Mouse (Mus musculus): ENCODE measurements at regions not wholly inside any gene's neighbourhood (a gene's known extent, or its start where the extent isn't known, plus 50 kb on each side); places are given as distances from the start of the nearest gene placed in this dataset.

DNA sequence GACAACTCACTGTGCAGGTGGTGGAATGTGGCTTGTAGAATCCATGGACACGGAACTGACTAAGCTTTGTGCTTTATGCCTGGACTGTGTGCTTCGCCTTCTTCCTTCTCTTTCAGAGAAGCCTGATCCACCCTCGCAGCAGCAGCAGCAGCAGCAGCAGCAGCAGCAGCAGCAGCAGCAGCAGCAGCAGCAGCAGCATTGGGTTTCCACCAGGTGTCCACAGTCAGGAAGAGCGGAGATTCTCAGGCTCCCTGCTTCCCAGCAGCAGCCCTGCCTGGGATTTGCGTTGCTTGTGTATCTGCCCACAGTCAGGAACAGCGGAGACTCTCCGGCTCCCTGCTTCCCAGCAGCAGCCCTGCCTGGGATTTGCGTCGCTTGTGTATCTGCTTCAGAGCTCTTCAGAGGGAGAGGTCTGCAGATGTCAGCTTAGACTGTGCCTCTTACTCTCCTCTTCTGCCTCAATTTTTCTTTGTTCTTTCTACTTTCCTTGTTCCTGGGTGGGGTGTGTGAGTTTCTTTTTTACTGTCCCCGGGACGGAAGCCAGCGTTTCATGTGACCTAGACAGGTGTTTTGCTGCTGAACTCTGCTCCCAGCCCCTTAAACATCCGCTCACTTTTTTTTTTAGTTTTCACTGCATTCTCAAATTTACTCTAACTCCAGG lies 168.1 kb upstream of the Olig3 start:
- no peak for DNase-seq (ENCODE audit: low spot score)

DNA sequence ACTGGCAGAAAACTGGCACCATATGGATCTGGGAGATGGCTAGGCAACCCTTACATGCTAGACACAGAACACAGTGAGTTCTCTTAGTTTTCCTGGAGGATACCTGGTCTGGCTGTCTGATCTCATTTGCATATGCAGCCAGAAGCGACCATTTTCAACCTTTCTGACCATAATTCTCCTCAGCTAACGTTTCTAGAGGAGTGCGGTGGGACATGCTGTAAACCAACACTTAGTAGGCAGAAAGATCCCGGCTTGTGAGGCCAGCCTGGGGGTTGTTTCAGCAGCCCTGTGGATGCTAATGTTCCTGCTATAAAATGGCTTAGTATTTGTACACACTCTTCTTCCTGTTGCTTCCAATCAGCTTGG lies 168.6 kb upstream of the Olig3 start:
- no peak for DNase-seq (ENCODE audit: low spot score)

GRCm38 (mm10) chr10:19187084-19187615 lies 169.2 kb upstream of the Olig3 start:
- DNase-seq (ENCODE audit: low spot score) = no peak

DNA sequence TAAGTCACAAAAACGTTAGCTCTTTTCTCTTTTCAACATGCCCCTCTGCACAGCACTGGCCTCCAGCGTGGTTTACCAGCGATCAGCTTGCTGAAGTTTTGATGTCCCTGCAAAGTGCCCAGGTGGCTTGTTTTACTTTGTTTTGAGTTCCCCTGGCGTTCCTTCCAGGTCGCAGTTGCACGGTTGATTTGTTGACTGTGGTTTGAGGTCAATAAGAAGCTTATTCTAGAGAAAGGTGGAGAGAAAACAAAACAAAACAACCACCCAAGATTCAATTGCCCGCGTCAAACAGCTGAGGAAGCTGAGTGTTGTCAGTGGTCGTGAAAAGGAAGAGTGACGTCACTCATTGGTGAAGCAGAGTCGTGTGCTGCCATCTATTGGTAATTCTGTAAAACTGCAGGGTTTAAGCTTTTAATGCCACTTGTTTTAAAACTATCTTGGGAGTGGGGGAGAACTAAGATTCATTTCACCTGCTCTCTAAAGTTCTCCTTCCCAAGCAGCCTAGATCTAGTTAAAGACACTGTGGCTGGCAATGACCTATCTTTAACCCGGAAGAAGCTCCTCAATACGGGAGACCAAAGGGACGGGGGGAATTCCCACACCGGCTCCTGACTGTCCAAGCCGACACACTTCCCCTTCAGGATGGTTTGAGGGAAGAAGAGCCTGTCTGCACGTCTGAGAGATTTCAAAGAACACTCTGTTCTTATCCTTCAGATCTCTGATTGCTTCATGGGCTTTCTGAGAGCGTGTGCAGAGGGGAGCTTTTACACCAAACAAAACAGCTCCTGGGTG lies 170.3 kb upstream of the Olig3 start:
- peak; percentile 7 for DNase-seq (ENCODE audit: low spot score)

DNA sequence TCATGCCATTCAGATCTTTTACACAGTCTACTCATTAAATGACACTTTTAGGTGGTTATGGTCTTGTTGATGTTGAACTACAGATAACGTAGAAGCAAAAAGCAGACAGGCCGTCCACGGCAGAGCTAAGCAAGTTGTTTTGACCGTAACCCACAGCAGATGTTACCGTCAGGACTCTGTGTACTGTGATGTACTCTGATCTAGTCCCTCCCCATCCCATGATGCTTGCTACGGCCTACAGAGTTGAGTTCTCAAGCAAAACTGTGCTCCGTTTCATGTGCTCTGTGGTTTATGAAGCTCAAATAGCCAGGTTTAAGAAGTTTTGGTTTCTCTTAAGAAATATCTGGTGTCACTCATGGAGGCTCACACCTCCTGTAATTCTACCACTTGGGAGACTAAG lies 169.4 kb upstream of the Tnfaip3 start:
- no peak for DNase-seq (ENCODE audit: low spot score)

- DNase-seq (ENCODE audit: low spot score) = no peak
These were observed 162.4 kb upstream of the Tnfaip3 start for GRCm38 (mm10) chr10:19177895-19178294.

DNA sequence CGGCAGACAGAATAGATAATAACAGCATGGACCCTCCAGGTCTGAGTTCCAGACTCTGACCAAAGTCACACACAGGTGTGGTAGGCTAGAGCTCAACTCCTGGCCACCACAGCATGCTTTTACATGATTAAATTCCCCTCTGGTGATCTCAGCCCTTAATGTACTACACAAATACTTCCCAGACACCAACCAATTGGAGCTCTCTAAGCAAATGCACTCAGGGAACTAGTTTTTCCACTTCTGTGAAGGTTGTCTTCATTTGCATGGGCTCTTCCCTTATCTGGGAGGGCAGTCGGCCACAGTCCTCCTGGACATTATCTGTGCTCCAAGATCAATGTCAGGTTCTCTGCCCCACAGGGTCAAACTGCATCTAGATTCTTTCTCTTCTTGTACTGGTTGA lies 162.0 kb upstream of the Tnfaip3 start:
- DNase-seq (ENCODE audit: low spot score) = no peak

DNA sequence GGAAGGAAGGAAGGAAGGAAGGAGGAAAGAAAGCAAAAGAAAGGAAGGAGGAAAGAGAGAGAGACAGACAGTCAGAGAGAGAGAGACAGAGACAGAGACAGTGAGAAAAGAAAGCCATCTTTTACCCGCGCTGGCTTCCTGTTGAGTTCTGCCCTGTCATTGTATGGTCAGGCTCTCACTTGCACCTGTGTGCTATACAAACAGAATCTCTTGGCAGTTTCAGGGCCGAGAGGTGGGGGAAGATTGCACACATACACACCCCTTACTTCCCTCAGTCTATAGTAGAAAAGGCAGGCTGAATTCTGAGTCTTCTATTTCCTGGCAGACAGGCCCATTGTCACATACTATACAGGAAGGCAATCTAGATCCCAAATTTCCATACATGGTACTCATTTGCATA lies 160.8 kb upstream of the Tnfaip3 start:
- no peak for DNase-seq (ENCODE audit: low spot score)

DNA sequence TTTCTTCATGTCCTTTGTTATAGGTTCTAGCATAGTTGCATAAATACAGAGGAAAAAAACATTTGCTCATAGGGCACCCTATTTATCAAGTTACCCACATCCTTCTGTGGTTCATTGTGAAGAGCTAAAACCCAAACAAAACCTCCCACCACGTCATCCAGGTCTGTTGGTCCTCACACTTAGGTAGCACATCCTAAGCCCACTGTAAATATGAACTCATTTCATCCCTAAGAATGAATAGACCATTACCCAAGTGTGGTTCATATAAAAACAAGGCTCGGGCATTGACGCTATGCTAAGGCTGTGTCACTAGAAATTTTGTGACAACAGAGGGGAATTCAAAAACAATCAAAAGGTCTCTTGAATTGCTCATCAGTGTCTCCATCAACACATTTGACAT lies 156.4 kb upstream of the Tnfaip3 start:
- no peak for DNase-seq (ENCODE audit: low spot score)

- DNase-seq (ENCODE audit: low spot score) = no peak
These were observed 155.1 kb upstream of the Tnfaip3 start for GRCm38 (mm10) chr10:19170596-19170995.

DNA sequence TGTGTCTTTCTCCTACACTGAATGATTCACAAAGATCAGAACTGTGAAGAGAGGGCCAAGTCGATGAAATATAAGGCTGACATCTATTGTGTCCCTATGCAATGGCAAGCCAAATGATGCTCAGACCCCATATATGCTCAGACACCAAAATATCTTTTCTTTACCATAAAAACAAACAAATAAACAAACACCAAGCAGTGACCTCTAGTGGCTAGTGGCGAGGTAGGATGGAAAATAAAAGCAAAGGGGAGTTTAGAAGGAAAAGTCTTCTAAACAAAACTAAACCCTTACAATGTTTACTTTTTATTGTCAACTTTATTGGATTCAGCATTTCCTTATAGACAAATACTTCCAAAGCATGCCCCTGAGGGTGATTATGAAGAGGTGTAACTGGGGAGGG lies 153.8 kb upstream of the Tnfaip3 start:
- no peak for DNase-seq (ENCODE audit: low spot score)

- DNase-seq (ENCODE audit: low spot score) = no peak
These were observed 152.9 kb upstream of the Tnfaip3 start for GRCm38 (mm10) chr10:19168362-19168761.

GRCm38 (mm10) chr10:19167641-19168271 lies 152.3 kb upstream of the Tnfaip3 start:
- DNase-seq (ENCODE audit: low spot score) = no peak

DNA sequence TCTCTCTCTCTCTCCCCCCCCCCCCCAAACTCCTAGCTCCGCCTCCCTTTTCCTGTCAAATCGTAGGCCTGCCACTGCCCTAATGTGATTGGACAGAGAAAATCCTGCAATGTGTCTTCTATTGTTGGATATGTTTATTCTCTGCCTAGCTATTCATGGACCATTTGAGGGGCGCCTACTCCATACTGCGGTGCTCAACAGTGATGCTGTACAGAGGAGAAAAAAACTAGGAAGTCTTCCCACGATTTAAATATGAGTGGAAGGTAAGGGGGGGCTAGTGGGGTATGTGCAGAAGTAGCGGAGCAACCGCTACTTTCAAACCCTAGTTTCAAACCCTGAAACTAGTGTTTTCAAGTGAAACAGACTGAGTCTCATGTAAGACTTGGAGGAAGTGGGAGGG lies 151.6 kb upstream of the Tnfaip3 start:
- DNase-seq (ENCODE audit: low spot score) = no peak

DNA sequence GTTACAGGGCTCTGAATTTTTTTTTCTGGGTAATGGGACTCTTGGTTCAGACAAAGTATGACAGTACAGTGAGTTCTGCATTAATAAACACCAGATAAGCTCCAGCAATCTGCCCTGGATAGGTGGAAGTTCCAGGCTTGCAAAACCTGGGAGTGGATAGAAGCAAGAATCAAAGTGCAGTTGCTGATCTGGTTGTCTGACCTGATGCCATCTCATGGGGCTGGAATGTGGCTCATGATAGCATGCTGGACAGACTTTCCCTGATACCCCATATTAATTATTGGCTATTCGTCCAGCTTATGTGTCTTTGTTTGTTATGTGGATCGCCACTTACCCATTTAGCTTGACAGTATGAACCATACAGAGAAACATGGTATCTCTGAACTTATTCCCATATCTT lies 146.6 kb upstream of the Tnfaip3 start:
- no peak for DNase-seq (ENCODE audit: low spot score)

DNA sequence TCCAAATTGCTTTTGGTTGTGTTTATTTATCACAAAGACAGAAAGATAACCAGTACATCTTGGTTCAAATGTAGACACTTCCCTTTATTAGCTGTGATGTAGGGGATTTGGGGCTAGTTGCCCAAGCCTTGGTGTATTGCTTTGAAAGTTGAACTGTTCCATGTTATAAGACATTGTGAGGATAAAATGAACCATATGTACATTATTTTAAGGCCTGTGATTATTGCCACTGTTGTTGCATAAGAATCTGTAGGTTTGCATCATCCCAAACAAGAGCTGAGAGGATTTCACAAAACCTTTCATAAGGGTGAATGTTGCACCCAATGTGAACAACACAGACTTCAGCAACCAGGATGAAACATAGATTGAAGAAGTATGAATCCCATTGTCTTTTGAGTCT lies 145.7 kb upstream of the Tnfaip3 start:
- DNase-seq (ENCODE audit: low spot score) = no peak

GRCm38 (mm10) chr10:19154041-19154440 lies 138.6 kb upstream of the Tnfaip3 start:
- no peak for DNase-seq (ENCODE audit: low spot score)

DNA sequence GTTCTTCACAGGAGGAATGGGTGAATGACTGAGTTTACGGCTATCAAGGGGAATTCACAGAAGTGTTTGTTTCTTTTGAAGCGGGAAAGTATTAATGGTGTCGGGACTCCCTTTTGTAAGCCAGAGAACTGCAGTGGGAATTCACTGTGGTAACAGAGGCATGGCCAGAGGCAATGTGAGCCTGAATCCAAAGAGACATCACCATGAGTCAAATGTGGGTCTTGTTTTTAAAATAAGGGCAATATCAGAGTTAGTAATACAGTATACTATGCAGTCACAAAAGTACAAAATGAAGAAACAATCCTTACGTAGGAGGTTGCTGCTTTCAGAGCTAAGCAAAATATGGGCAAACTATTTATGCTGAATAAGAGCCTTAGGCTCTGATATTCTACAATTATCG lies 137.3 kb upstream of the Tnfaip3 start:
- DNase-seq (ENCODE audit: low spot score) = no peak

- DNase-seq (ENCODE audit: low spot score) = no peak
These were observed 135.3 kb upstream of the Tnfaip3 start for GRCm38 (mm10) chr10:19150766-19151165.

DNA sequence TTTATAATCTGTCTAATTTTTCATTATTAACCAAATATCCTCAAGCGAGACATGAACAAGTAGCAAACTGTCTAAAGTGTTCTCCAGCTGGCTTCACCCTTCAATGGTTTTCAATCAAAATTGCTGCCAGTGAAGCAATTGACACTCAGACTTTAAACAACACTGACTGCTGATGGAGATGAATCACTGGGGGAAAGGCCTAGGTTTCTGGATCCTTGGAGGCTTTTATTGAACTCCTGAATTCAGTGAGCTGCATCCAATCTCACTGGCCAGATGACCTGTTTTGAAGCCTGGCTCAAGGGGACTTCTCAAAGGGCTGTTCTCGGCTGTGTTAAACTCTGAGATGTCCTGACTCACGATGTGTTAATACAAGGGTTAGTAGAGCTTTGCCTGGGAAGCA lies 134.5 kb upstream of the Tnfaip3 start:
- no peak for DNase-seq (ENCODE audit: low spot score)

GRCm38 (mm10) chr10:19149196-19149869 lies 133.9 kb upstream of the Tnfaip3 start:
- no peak for DNase-seq (ENCODE audit: low spot score)

- no peak for DNase-seq (ENCODE audit: low spot score)
These were observed 126.0 kb upstream of the Tnfaip3 start for GRCm38 (mm10) chr10:19141481-19141880.

DNA sequence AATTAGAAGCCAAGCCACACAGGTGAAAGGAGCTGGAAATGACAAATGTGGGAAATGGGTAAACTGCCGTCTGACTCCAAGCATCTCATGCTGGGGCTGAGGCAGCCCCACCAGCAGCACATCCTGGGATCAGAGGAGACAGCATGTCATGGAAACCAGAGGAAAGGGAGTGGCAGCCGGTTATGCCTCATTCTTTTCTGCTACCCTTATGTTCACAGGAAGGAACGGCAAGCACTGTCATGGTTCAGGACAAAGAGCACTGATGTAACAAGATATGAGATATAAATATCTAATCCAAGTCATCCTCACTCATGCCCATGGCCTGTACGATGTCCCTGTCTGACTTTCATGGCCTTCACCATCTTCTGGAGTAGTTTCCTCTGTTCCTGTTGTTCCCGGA lies 125.2 kb upstream of the Tnfaip3 start:
- no peak for DNase-seq (ENCODE audit: low spot score)
